Mouse (Mus musculus) lung, adult 2 months (tissue): ENCODE data around the gene Mapk9. TPM values are rescaled to one million over a fixed set of nuclear protein-coding genes. Genes with fewer than 3 reads are reported as not detected.

ENCODE experiments used
- DNase-seq: peaks from one replicate; pipeline ENCODE4 v3.0.0; 2022
- H3K4me1 ChIP-seq: fragments of 200-500 bp; 2 replicates; pipeline ENCODE4 v1.6.1; 2011; ENCODE audit warnings: low read length; ENCODE audit not compliant: control insufficient read depth, insufficient read depth
- H3K4me3 ChIP-seq: fragments of 200-500 bp; replicated peaks from 2 replicates; pipeline ENCODE3; 2011; ENCODE audit warnings: low read depth, mild to moderate bottlenecking, control low read depth, low read length; ENCODE audit errors: extremely low read depth
- CTCF ChIP-seq: fragments of 200-500 bp; IDR thresholded peaks from 2 replicates; pipeline ENCODE4 v1.5.1; 2011; ENCODE audit warnings: mild to moderate bottlenecking, low read length, control low read depth; ENCODE audit not compliant: insufficient read depth
- POLR2A ChIP-seq: fragments of 200-500 bp; IDR thresholded peaks from 2 replicates; pipeline ENCODE4 v1.6.1; 2011; ENCODE audit warnings: low read depth, mild to moderate bottlenecking, control low read depth, low read length, borderline replicate concordance; ENCODE audit errors: extremely low read depth
- WGBS: fragments of 180-500 bp; shearing (Covaris S2); methylation state at CpG from one replicate; pipeline ENCODE4 v1.1.7; 2018; 5-methylcytosine and 5-hydroxymethylcytosine counted together
- polyA plus RNA-seq: library from polyadenylated mRNA; depleted of rRNA; stranded (reverse); fragments of >200 nt; gene quantifications from 2 replicates; pipeline ENCODE4 v1.2.3, GENCODE M21; 2012

Gene Mapk9
- polyA plus RNA-seq, 1 experiment: 22.9 TPM

DNA sequence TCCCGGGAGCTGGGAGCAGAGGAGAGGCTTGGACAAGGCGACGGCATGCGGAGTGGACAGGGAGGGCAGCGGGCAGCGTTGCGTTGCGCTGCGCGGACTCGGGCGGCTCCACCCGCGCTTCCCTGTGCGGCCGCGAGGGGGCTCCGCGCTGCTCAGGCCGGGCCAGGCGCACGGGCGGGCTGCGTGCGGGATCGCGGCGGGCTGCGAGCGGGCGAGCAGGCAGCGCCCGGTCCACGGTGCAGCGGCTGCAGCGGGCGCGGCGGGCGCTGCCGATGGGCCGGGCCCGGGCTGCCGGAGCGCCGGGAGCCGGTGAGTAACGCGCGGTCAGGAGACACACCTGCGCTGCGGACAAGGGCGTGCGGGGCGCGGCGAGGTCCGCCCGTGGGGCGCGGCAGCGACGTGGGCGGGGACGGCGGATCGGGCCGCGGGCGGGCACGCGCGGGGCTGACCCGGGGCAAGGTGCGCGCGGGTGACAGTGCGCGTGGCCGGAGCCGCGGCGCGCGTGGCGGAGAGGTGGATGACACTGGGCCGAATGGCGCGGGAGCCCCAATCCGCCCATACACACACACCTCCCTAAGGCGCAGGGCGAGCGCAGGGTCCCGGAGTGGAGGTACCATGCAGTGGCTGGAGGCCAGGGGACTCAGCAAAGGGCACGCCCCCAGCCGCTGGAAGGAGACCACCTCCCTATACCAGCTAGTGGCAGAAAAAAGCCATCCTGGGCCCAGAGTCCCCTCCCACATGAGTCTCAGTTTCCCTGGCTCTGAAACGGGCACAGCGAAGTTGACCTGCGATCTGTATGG lies 55.3 kb downstream of the Mapk9 start, which contains the start of gene Rasgef1c:
Rasgef1c (plus strand) TSS at position 177 of the 800 bp plus-strand sequence.
- DNase-seq: peak; percentile 61
- WGBS: 3% methylated on average over 90 of the region's 99 CpGs
- H3K4me1 ChIP-seq: no peaks in the 10 kb centered on the region
- peak within 1 kb of the TSS; percentile 20 for H3K4me3 ChIP-seq
- no peak for TF ChIP-seq POLR2A
- peak; percentile 0; the same call in 1 of the 2 replicates for TF ChIP-seq CTCF

DNA sequence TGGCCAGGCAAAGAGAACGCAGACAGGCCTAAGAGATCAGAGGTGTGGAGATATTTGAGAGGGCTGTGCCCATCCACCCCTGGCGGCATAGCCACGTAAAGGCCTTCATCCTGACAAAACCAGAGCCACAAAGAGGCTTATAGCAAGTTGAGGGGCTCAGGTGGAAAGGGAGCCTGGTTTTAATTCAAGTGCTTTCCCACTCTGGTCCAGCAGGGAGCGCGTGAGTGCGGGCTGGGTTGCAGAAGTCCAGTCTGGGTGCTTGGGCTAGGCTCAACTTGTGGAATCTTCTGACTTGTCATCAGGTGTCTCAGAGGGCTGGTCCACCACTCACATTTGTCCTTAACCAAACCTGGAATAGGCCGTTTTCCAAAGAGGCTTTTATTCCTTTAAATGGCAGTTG lies 56.8 kb downstream of the Mapk9 start:
- H3K4me1 ChIP-seq: no peaks in the 10 kb centered on the region
- DNase-seq: peak; percentile 72
- 16% methylated on average over 7 of the region's 7 CpGs for WGBS
- peak; percentile 79 for TF ChIP-seq CTCF
- TF ChIP-seq POLR2A: no peak
- no peak overlapping the region for H3K4me3 ChIP-seq

DNA sequence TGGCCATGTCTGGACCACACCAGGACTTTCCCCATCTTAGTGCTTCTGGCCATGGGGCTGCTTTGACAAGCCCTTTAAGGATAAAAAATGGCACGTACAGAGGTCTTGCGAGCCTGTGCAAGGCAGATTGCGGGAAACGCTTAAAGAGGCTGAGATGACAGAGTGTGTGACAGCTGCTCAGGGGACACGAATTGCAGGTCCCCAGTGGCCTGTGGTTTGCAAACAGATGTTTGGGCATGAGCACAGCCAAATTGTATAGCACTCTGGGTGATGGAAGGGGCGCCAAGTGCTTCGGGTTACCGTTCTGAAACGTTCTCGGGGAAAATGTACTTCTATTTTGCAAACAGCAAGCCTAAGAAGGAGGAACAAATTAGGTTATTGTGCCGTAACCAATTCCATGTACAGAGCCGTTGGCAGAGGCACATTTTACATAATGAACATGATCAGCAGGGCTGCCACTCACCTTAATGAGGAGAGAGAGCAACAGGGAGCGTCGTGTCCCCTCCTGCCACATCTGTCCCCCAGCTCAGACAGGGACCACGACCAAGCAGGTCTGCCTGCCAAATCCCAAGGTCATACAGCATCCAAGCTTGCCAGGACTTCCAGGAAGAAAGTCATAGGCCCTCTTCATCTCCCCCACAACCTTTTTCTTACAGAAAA lies 72.1 kb downstream of the Mapk9 start:
- 53% methylated on average over 15 of the region's 15 CpGs for WGBS
- DNase-seq: no peak
- TF ChIP-seq POLR2A: no peak
- TF ChIP-seq CTCF: no peak

DNA sequence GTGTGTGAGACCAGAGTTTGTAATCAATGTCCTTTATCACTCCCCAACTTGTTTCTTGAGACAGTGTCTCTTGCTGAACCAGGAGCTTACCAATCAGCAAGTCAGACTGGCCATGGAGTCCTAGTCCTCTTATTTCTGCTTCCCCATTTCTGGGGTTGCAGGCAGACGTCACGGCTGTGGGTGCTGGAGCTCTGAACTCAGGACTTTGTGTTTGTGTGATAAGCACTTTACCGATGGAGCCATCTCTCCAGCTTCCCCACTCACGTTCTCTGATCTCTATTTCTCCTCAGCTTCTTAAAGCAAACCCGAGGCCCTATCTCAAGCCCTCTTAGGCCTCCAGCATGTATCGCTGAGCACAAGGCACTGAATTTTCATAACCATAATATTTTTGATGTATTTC lies 72.8 kb downstream of the Mapk9 start:
- no peak for DNase-seq
- no peak for TF ChIP-seq POLR2A
- TF ChIP-seq CTCF: no peak
- 83% methylated on average over 6 of the region's 6 CpGs for WGBS
- H3K4me3 ChIP-seq: no peak overlapping the region
- H3K4me1 ChIP-seq: no peaks in the 10 kb centered on the region

More for the DNA sequence above, 72.1 kb downstream of the Mapk9 start:
- Histone ChIP-seq H3K4me3 (no peak overlapping the region), H3K4me1 (no peaks in the 10 kb centered on the region)

DNA sequence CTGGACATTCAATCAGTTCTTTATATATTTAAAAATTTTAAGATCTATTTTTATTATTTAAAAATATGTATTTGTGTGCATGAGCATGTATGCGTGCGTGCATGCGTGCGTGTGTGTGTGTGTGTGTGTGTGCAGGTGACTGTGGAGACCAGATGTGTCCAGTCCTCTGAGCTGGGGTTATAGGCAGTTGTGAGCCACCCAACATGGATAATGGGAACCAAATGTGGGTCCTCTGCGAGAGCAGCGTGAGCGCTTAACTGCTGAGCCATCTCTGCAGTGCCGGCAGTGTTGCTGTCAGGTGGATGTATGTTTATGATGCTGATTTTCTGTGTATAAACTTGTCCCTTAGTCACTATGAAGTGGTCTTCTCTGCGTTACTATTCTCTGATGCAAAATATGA lies 77.0 kb downstream of the Mapk9 start:
- WGBS: 85% methylated on average over 9 of the region's 9 CpGs
- no peak overlapping the region for H3K4me3 ChIP-seq
- no peak for TF ChIP-seq POLR2A
- TF ChIP-seq CTCF: no peak
- DNase-seq: no peak
- no peaks in the 10 kb centered on the region for H3K4me1 ChIP-seq

DNA sequence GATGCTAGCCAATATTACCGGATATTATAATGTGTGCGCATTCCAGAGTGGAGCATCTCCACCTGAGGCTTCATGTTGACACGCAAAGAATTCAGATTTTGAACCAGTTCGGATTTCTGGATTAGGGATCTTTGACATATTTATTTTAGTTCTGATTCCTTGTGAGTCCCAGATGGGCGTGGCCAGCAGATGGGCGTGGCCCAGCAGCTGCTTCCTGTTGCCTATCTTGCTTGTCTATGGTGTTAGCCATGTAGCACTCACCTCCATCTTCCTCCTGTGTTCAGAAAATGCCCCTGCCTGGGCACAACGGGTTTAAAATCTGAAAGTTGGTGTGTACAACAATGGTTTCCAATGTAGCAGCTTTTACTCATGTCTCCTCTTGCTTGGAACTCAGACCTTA lies 79.6 kb downstream of the Mapk9 start:
- H3K4me1 ChIP-seq: no peaks in the 10 kb centered on the region
- 60% methylated on average over 7 of the region's 7 CpGs for WGBS
- TF ChIP-seq POLR2A (no peak), CTCF (no peak)
- DNase-seq: no peak
- H3K4me3 ChIP-seq: no peak overlapping the region

DNA sequence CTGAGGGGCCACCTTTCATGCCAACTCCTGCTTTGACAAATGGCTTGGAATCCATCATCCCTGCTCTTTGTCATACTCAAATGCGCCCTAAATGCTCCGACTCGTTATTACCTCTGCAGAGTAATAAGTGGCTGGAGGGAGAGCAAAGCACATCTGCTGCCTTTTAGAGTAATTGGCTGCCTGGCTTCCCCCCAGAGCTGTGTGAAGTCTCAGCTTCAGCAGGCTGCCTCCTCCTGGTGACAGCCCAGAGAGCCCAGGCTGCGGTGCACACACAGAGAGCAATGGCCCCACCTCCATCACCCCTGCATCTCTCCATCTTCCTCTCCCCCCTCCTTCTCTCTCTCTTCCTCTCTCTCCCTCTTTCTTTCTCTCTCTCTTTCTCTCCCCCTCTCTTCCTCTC lies 80.6 kb downstream of the Mapk9 start:
- Histone ChIP-seq H3K4me1 (no peaks in the 10 kb centered on the region), H3K4me3 (no peak overlapping the region)
- TF ChIP-seq CTCF: no peak
- TF ChIP-seq POLR2A: no peak
- 32% methylated on average over 4 of the region's 4 CpGs for WGBS
- DNase-seq: no peak

DNA sequence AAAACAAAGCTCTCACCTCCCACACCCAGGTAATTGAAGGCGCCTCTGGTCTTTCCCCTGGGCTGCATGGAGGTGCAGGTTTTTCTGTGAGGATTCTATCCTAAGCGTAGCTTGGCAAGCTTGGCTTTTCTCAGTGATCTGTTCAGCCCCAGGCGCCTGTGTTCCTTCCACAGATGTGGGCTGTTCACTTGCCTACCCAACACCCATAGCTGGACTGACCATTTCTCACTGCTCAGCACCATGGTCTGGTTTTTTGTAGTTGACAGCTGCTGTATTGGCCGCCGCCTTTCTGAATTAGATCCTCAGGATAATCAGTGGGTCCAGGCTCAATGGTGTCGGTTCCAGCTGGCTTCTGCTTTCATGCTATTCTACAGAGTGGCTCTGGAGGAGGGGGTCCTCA lies 81.1 kb downstream of the Mapk9 start:
- TF ChIP-seq CTCF (no peak), POLR2A (no peak)
- H3K4me1 ChIP-seq: no peaks in the 10 kb centered on the region
- no peak for DNase-seq
- 55% methylated on average over 6 of the region's 6 CpGs for WGBS
- H3K4me3 ChIP-seq: no peak overlapping the region

DNA sequence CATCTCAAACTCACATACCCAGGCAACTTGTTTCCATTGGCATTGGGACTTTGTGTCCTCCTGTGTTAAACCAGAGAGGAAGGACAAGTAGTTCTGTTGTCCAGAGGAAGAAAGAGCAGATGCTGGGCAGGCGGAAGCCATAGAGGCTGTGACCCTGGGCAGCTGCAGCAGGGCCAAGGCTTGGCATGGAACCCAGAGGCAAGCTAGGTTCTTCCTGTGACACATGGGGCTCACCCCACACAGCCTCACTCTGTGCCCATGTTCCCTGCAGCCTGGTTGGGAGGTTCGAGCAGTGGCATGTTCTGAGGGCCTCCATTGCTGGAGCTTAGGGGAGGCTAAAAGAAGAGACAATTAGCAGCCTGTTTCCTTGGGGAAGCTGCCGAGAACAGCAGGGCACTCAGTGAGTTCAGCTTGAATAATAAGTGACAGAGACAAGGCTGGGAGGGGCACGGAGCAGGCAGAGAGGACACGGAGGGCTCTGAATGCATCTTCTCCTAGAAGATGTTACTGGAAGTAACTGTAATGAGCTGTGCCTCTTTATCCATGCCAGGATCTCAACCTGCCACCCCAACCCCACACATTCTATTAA lies 84.6 kb downstream of the Mapk9 start:
- H3K4me1 ChIP-seq: no peaks in the 10 kb centered on the region
- no peak for DNase-seq
- TF ChIP-seq CTCF (no peak), POLR2A (no peak)
- no peak overlapping the region for H3K4me3 ChIP-seq
- WGBS: 48% methylated on average over 5 of the region's 5 CpGs

DNA sequence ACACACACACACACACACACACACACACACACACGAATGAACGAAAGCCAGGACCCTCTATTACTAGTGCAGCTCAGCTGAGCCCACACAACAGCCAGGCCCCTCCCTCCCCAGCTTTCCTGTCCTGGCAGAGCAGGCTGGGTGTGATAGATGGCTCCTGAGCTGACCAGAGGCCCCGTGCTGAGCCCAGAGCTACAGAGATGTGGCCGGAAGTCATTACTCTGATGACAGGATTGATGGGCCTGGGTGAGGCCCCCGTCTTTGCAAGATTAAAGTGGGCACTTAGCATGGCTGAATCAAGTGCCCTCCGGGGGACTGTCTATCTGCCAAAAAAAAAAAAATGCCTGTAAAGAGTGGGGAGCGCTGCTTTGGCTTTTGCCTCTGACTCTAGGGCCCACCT lies 85.3 kb downstream of the Mapk9 start:
- DNase-seq: no peak
- 20% methylated on average over 7 of the region's 7 CpGs for whole genome bisulfite sequencing
- Histone ChIP-seq H3K4me3 (no peak overlapping the region), H3K4me1 (no peaks in the 10 kb centered on the region)
- no peak for TF ChIP-seq POLR2A
- TF ChIP-seq CTCF: no peak
